Mouse (Mus musculus): Measurements from ENCODE around the gene Gm9903. TPM values are rescaled to one million over a fixed set of nuclear protein-coding genes. Genes with fewer than 3 reads are reported as not detected.
A peak's percentile ranks its signal among the peaks of the same experiment; 100 is the strongest.

Gm9903 gene
- total and polyA plus RNA-seq, 2 experiments: 0.06 to 0.09 TPM

- Histone ChIP-seq H3K27me3 (ENCODE audit: control insufficient read depth, insufficient read depth, low read length) (no peaks in the 10 kb centered on the region), H3K4me1 (ENCODE audit: control insufficient read depth, insufficient read depth, low read length) (no peaks in the 10 kb centered on the region; the same call in 1 of the 2 replicates), H3K9ac (ENCODE audit: low read depth, low read length) (peak overlapping the region; percentile 45), H3K36me3 (ENCODE audit: control insufficient read depth, insufficient read depth, low read length) (peaks cover 19% of the 10 kb centered on the region), H3K4me3 (ENCODE audit: insufficient read depth, low read depth, low read length) (peak overlapping the region; percentile 88; the same call in 1 of the 2 replicates), H3K79me2 (ENCODE audit: control insufficient read depth, insufficient read depth, low read length) (peaks cover 2% of the 10 kb centered on the region; the same call in 1 of the 2 replicates), H3K27ac (replicated peaks; ENCODE audit: insufficient read depth, low read depth, low read length) (no peak overlapping the region)
- 34% methylated on average over 2 of the region's 2 CpGs for WGBS
- no peak for DNase-seq (ENCODE audit: extremely low read depth, low read depth, low spot score)
- no peak for TF ChIP-seq CTCF (IDR thresholded peaks at IDR 0.05; ENCODE audit: low read depth, low read length)
- TF ChIP-seq POLR2A (IDR thresholded peaks at IDR 0.05; ENCODE audit: extremely low read depth, insufficient read depth, low read length): no peak
Observed at GRCm38 (mm10) chr5:33651017-33651416, 21.3 kb downstream of the Gm9903 start.

DNA sequence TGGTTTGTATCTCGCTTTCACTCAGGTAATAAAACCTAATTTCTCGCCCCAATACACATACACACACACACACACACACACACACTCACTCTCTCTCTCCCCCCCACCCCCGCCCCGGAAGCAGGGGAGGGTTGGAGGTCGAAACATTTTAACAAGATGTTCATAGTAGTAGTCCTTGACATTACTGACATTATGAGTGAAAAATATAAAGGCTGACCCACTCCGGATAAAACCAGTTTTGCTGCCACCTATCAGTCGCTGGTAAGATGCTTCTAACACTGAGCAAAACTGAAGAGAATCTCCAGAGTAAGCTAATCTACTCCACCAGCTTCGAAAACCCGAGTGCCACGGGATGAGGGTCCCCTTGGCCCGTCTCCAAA, 21.8 kb downstream of the Gm9903 start:
- H3K4me1 ChIP-seq (ENCODE audit: control insufficient read depth, insufficient read depth, low read length): peaks cover under 1% of the 10 kb centered on the region; the same call in 1 of the 2 replicates
- peaks cover 19% of the 10 kb centered on the region for H3K36me3 ChIP-seq (ENCODE audit: control insufficient read depth, insufficient read depth, low read length)
- peaks cover 3% of the 10 kb centered on the region; the same call in 1 of the 2 replicates for H3K79me2 ChIP-seq (ENCODE audit: control insufficient read depth, insufficient read depth, low read length)
- no peaks in the 10 kb centered on the region for H3K27me3 ChIP-seq (ENCODE audit: control insufficient read depth, insufficient read depth, low read length)
- peak; percentile 13 for DNase-seq (ENCODE audit: extremely low read depth, low read depth, low spot score)
- H3K4me3 ChIP-seq (ENCODE audit: insufficient read depth, low read depth, low read length): peak overlapping the region; percentile 88
- H3K9ac ChIP-seq (ENCODE audit: low read depth, low read length): peak overlapping the region; percentile 86
- H3K27ac ChIP-seq (replicated peaks; ENCODE audit: insufficient read depth, low read depth, low read length): peak overlapping the region; percentile 95
- TF ChIP-seq CTCF (IDR thresholded peaks at IDR 0.05; ENCODE audit: low read depth, low read length) (no peak), POLR2A (IDR thresholded peaks at IDR 0.05; ENCODE audit: extremely low read depth, insufficient read depth, low read length) (no peak)
- WGBS: 4% methylated on average over 11 of the region's 11 CpGs

DNA sequence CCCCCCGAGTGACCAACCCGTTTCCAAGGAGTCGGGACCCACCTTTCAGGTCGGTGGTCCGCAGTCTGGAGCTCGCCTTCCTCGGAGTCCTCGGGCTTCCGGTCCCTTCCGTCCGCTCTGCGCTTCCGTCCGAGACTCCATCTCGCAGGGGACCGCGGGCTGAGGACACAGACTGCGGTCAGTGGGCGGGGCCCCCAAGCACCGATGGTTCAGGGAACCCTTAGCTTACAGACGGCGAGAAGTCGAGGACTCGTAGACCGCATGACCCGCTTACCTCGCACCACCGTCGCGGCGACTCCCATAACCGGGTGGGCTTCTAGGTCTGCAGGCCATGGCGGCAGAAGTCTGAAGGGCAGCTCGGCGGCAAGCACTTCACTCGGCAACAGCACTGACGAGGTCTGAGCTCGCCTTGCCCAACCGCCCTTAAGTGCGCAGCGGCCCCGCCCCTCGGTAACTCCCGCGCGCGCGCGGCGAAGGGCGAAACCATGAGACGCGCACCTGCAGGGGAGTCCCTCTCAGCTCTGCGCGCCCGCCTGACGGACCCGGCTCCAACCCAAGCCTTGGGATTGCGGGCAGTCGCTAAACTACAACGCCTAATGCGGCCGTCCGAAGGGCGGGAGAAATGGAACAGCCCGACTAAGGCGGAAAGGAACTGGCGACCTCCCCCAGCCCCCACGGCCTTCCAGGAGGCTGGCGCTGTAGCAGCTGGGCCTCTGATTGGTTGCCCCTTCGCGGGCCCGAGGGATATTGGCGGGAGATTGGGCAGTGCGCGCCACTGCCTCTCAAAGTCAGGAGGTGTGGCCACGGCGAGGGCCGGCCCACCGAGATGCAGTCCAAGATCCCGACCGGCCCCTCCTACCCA, 22.4 kb downstream of the Gm9903 start, which contains the start of gene Slbp:
Gene Slbp, minus strand, starts transcription at position 654 of the 862 bp plus-strand sequence.
- H3K27ac ChIP-seq (replicated peaks; ENCODE audit: insufficient read depth, low read depth, low read length): peak within 1 kb of the TSS; percentile 95
- H3K4me3 ChIP-seq (ENCODE audit: insufficient read depth, low read depth, low read length): peak within 1 kb of the TSS; percentile 88
- H3K79me2 ChIP-seq (ENCODE audit: control insufficient read depth, insufficient read depth, low read length): peaks cover 8% of the 10 kb centered on the region; the same call in 1 of the 2 replicates
- peaks cover 6% of the 10 kb centered on the region for H3K4me1 ChIP-seq (ENCODE audit: control insufficient read depth, insufficient read depth, low read length)
- DNase-seq (ENCODE audit: extremely low read depth, low read depth, low spot score): peak; percentile 88
- H3K9ac ChIP-seq (ENCODE audit: low read depth, low read length): peak within 1 kb of the TSS; percentile 86
- TF ChIP-seq CTCF (IDR thresholded peaks at IDR 0.05; ENCODE audit: low read depth, low read length): no peak
- peak; percentile 98 for TF ChIP-seq POLR2A (IDR thresholded peaks at IDR 0.05; ENCODE audit: extremely low read depth, insufficient read depth, low read length)
- H3K27me3 ChIP-seq (ENCODE audit: control insufficient read depth, insufficient read depth, low read length): no peaks in the 10 kb centered on the region
- H3K36me3 ChIP-seq (ENCODE audit: control insufficient read depth, insufficient read depth, low read length): peaks cover 19% of the 10 kb centered on the region
- WGBS: under 1% methylated on average over 82 of the region's 82 CpGs

GRCm38 (mm10) chr5:33652783-33653173, 23.1 kb downstream of the Gm9903 start:
- WGBS: 12% methylated on average over 9 of the region's 9 CpGs
- no peak overlapping the region for H3K9ac ChIP-seq (ENCODE audit: low read depth, low read length)

DNA sequence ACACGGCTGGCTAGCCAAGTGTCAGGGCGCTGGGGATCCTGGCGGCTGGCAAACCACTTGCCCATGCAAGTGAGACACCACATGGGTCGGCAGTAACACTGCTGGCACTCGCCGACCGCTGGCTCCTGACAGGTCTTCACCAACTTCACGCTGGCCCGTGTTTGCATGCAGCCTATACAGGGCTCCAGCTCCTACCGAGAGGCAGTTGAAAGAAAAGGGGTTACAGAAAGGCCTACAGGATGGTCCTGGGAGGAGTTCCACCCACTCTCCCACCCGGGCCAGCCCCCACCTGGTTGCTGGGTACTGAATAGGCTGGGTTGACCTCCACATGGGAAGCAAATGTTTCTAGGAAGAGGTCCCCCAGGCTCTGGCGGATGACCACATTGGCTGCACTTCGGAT, 24.7 kb downstream of the Gm9903 start:
- no peak for DNase-seq (ENCODE audit: extremely low read depth, low read depth, low spot score)
- H3K9ac ChIP-seq (ENCODE audit: low read depth, low read length): no peak overlapping the region
- H3K4me1 ChIP-seq (ENCODE audit: control insufficient read depth, insufficient read depth, low read length): peaks cover 6% of the 10 kb centered on the region
- H3K4me3 ChIP-seq (ENCODE audit: insufficient read depth, low read depth, low read length): no peak overlapping the region
- TF ChIP-seq POLR2A (IDR thresholded peaks at IDR 0.05; ENCODE audit: extremely low read depth, insufficient read depth, low read length): no peak
- TF ChIP-seq CTCF (IDR thresholded peaks at IDR 0.05; ENCODE audit: low read depth, low read length): no peak
- no peaks in the 10 kb centered on the region for H3K27me3 ChIP-seq (ENCODE audit: control insufficient read depth, insufficient read depth, low read length)
- peaks cover 6% of the 10 kb centered on the region; the same call in 1 of the 2 replicates for H3K79me2 ChIP-seq (ENCODE audit: control insufficient read depth, insufficient read depth, low read length)
- H3K27ac ChIP-seq (replicated peaks; ENCODE audit: insufficient read depth, low read depth, low read length): no peak overlapping the region
- 92% methylated on average over 13 of the region's 13 CpGs for WGBS
- H3K36me3 ChIP-seq (ENCODE audit: control insufficient read depth, insufficient read depth, low read length): peaks cover 5% of the 10 kb centered on the region

More at GRCm38 (mm10) chr5:33652783-33653173, 23.1 kb downstream of the Gm9903 start:
- Histone ChIP-seq H3K27me3 (ENCODE audit: control insufficient read depth, insufficient read depth, low read length) (no peaks in the 10 kb centered on the region), H3K79me2 (ENCODE audit: control insufficient read depth, insufficient read depth, low read length) (peaks cover 8% of the 10 kb centered on the region; the same call in 1 of the 2 replicates), H3K36me3 (ENCODE audit: control insufficient read depth, insufficient read depth, low read length) (peaks cover 16% of the 10 kb centered on the region), H3K4me1 (ENCODE audit: control insufficient read depth, insufficient read depth, low read length) (peaks cover 6% of the 10 kb centered on the region), H3K4me3 (ENCODE audit: insufficient read depth, low read depth, low read length) (no peak overlapping the region), H3K27ac (replicated peaks; ENCODE audit: insufficient read depth, low read depth, low read length) (no peak overlapping the region)
- peak; percentile 9 for DNase-seq (ENCODE audit: extremely low read depth, low read depth, low spot score)
- no peak for TF ChIP-seq CTCF (IDR thresholded peaks at IDR 0.05; ENCODE audit: low read depth, low read length)
- no peak for TF ChIP-seq POLR2A (IDR thresholded peaks at IDR 0.05; ENCODE audit: extremely low read depth, insufficient read depth, low read length)
